Mouse (Mus musculus) CH12.LX (cell line): ENCODE data around the gene Sgsh. TPM values are rescaled to one million over a fixed set of nuclear protein-coding genes. Genes with fewer than 3 reads are reported as not detected.
A peak's percentile ranks its signal among the peaks of the same experiment; 100 is the strongest.

Experiments
- DNase-seq: peaks from one replicate; pipeline ENCODE4 v3.0.0-alpha.2; 2013; ENCODE audit errors: extremely low read depth
- H3K27ac ChIP-seq: 2 replicates; pipeline ENCODE4 v1.5.1; 2012; ENCODE audit warnings: low read depth, mild to moderate bottlenecking, control low read depth, moderate library complexity; ENCODE audit not compliant: insufficient read depth
- H3K27me3 ChIP-seq: replicated peaks from 2 replicates; pipeline ENCODE3; 2012; ENCODE audit warnings: inconsistent platforms
- H3K36me3 ChIP-seq, 2 experiments: replicated peaks in 1 of 2; 2 replicates each; pipeline versions ENCODE3 to v1.6.1; 2012; ENCODE audit warnings: inconsistent platforms in 1 of 2, low read length in 1 of 2, mild to moderate bottlenecking in 1 of 2, mixed read lengths in 1 of 2, moderate library complexity in 1 of 2; ENCODE audit not compliant: control insufficient read depth in 1 of 2, insufficient read depth in 1 of 2
- H3K4me1 ChIP-seq, 2 experiments: 2 replicates each; pipeline ENCODE4 v1.6.1; 2012; ENCODE audit warnings: inconsistent platforms in 1 of 2, moderate library complexity in 1 of 2; ENCODE audit not compliant: insufficient read depth in 2 of 2, control insufficient read depth in 1 of 2
- H3K4me2 ChIP-seq: 2 replicates; pipeline ENCODE4 v1.6.1; 2012; ENCODE audit warnings: low read depth, mild to moderate bottlenecking, control low read depth; ENCODE audit not compliant: poor library complexity, insufficient read depth, severe bottlenecking
- H3K4me3 ChIP-seq, 3 experiments: fragments of 150-350 bp in 1 of 3; sonication (generic) in 1 of 3; replicated peaks in 1 of 3; 2 replicates each; pipeline versions ENCODE3 to v1.5.1; 2011 to 2012; ENCODE audit warnings: low read depth in 2 of 3, low read length in 2 of 3, mild to moderate bottlenecking in 2 of 3, moderate library complexity in 2 of 3, control low read depth in 1 of 3, improper control_type of control experiment in 1 of 3, inconsistent platforms in 1 of 3, mixed read lengths in 1 of 3; ENCODE audit not compliant: poor library complexity in 1 of 3
- H3K79me2 ChIP-seq: replicated peaks from 2 replicates; pipeline ENCODE4 v1.6.1; 2012; ENCODE audit warnings: mild to moderate bottlenecking, moderate library complexity; ENCODE audit not compliant: control insufficient read depth, poor library complexity, insufficient read depth, severe bottlenecking; ENCODE audit errors: extremely low read depth
- H3K9ac ChIP-seq: 2 replicates; pipeline ENCODE4 v1.6.1; 2012; ENCODE audit warnings: low read depth, mild to moderate bottlenecking, control low read depth, moderate library complexity; ENCODE audit not compliant: insufficient read depth
- H3K9me3 ChIP-seq: replicated peaks from 2 replicates; pipeline ENCODE3; 2012; ENCODE audit warnings: low read length, inconsistent platforms, mixed read lengths
- BHLHE40 ChIP-seq: IDR thresholded peaks from 2 replicates; pipeline ENCODE4 v1.6.1; 2011; ENCODE audit warnings: mild to moderate bottlenecking, low read depth, low read length, improper control_type of control experiment
- CHD1 ChIP-seq: IDR thresholded peaks from 2 replicates; pipeline ENCODE4 v1.6.1; 2012; ENCODE audit warnings: low read depth, low read length, improper control_type of control experiment, inconsistent platforms
- CTCF ChIP-seq, 2 experiments: IDR thresholded peaks in 1 of 2; conservative IDR thresholded peaks in 1 of 2; 2 replicates each; pipeline ENCODE4 v1.5.1; 2011 to 2012; ENCODE audit warnings: low read depth in 2 of 2, low read length in 2 of 2, improper control_type of control experiment in 1 of 2, inconsistent platforms in 1 of 2, mild to moderate bottlenecking in 1 of 2, moderate library complexity in 1 of 2
- E2F4 ChIP-seq: IDR thresholded peaks from 2 replicates; pipeline ENCODE4 v1.6.1; 2011; ENCODE audit warnings: low read depth, low read length, improper control_type of control experiment; ENCODE audit not compliant: insufficient replicate concordance
- ELF1 ChIP-seq: IDR thresholded peaks from 2 replicates; pipeline ENCODE4 v1.6.1; 2014; ENCODE audit warnings: low read depth, mild to moderate bottlenecking, inconsistent platforms, low read length, improper control_type of control experiment
- GABPA ChIP-seq: IDR thresholded peaks from 2 replicates; pipeline ENCODE4 v1.6.1; 2012; ENCODE audit warnings: low read depth, low read length, improper control_type of control experiment, inconsistent platforms; ENCODE audit not compliant: insufficient replicate concordance
- HCFC1 ChIP-seq: IDR thresholded peaks from 2 replicates; pipeline ENCODE4 v1.6.1; 2012; ENCODE audit warnings: low read depth, mild to moderate bottlenecking, inconsistent platforms, low read length, improper control_type of control experiment
- IRF4 ChIP-seq: IDR thresholded peaks from 2 replicates; pipeline ENCODE4 v1.6.1; 2014; ENCODE audit warnings: low read depth, mild to moderate bottlenecking, inconsistent platforms, low read length, improper control_type of control experiment
- JUND ChIP-seq: conservative IDR thresholded peaks from 2 replicates; pipeline ENCODE4 v1.6.1; 2011; ENCODE audit warnings: low read depth, low read length, improper control_type of control experiment
- MAFK ChIP-seq: IDR thresholded peaks from 2 replicates; pipeline ENCODE4 v1.6.1; 2011; ENCODE audit warnings: low read length, improper control_type of control experiment; ENCODE audit not compliant: insufficient replicate concordance
- MAX ChIP-seq: IDR thresholded peaks from 2 replicates; pipeline ENCODE4 v1.6.1; 2011; ENCODE audit warnings: low read length, improper control_type of control experiment
- NRF1 ChIP-seq: IDR thresholded peaks from 2 replicates; pipeline ENCODE4 v1.6.1; 2014; ENCODE audit warnings: low read depth, mild to moderate bottlenecking, inconsistent platforms, low read length, improper control_type of control experiment, moderate library complexity
- PAX5 ChIP-seq: IDR thresholded peaks from 2 replicates; pipeline ENCODE4 v1.6.1; 2012; ENCODE audit warnings: low read length, inconsistent platforms, mixed read lengths
- POLR2A ChIP-seq: IDR thresholded peaks from 2 replicates; pipeline ENCODE4 v1.6.1; 2011; ENCODE audit warnings: low read depth, mild to moderate bottlenecking, improper control_type of control experiment, low read length
- POLR2AphosphoS2 ChIP-seq: IDR thresholded peaks from 2 replicates; pipeline ENCODE4 v1.6.1; 2011; ENCODE audit warnings: low read depth, low read length, improper control_type of control experiment
- RAD21 ChIP-seq: IDR thresholded peaks from 2 replicates; pipeline ENCODE4 v1.6.1; 2011; ENCODE audit warnings: low read depth, mild to moderate bottlenecking, low read length, improper control_type of control experiment, moderate library complexity
- RCOR1 ChIP-seq: conservative IDR thresholded peaks from 2 replicates; pipeline ENCODE4 v1.6.1; 2012; ENCODE audit warnings: low read depth, mild to moderate bottlenecking, inconsistent platforms, low read length, improper control_type of control experiment
- SIN3A ChIP-seq: IDR thresholded peaks from 2 replicates; pipeline ENCODE4 v1.6.1; 2012; ENCODE audit warnings: low read length, improper control_type of control experiment, inconsistent platforms
- SMC3 ChIP-seq: IDR thresholded peaks from 2 replicates; pipeline ENCODE4 v1.6.1; 2011; ENCODE audit warnings: low read depth, low read length, improper control_type of control experiment
- TBP ChIP-seq: conservative IDR thresholded peaks from 2 replicates; pipeline ENCODE4 v1.6.1; 2011; ENCODE audit warnings: low read depth, low read length, improper control_type of control experiment
- TCF12 ChIP-seq: IDR thresholded peaks from 2 replicates; pipeline ENCODE4 v1.6.1; 2014; ENCODE audit warnings: low read depth, mild to moderate bottlenecking, inconsistent platforms, low read length, improper control_type of control experiment
- UBTF ChIP-seq: IDR thresholded peaks from 2 replicates; pipeline ENCODE4 v1.6.1; 2012; ENCODE audit warnings: low read depth, mild to moderate bottlenecking, inconsistent platforms, low read length, improper control_type of control experiment, moderate library complexity
- USF2 ChIP-seq: conservative IDR thresholded peaks from 2 replicates; pipeline ENCODE4 v1.6.1; 2011; ENCODE audit warnings: low read depth, low read length, improper control_type of control experiment
- ZC3H11A ChIP-seq: IDR thresholded peaks from 2 replicates; pipeline ENCODE4 v1.6.1; 2012; ENCODE audit warnings: low read depth, mild to moderate bottlenecking, inconsistent platforms, low read length, improper control_type of control experiment
- ZKSCAN1 ChIP-seq: IDR thresholded peaks from 2 replicates; pipeline ENCODE4 v1.6.1; 2012; ENCODE audit warnings: low read depth, inconsistent platforms, low read length, improper control_type of control experiment, borderline replicate concordance
- ZMIZ1 ChIP-seq: IDR thresholded peaks from 2 replicates; pipeline ENCODE4 v1.6.1; 2012; ENCODE audit warnings: low read depth, mild to moderate bottlenecking, inconsistent platforms, low read length, improper control_type of control experiment
- ZNF384 ChIP-seq: IDR thresholded peaks from 2 replicates; pipeline ENCODE4 v1.6.1; 2012; ENCODE audit warnings: low read depth, low read length, improper control_type of control experiment, inconsistent platforms
- dilution Hi-C: fragments of 300-500 bp; cut with MboI; formaldehyde crosslinking; loops from 2 replicates; pipeline ENCODE4 v1.14.3; 2020; ENCODE audit warnings: low sequenced_read_pairs; ENCODE audit not compliant: extremely low pct_unique_long_range_greater_than_20kb, extremely low pct_ligation_motif_present
- in situ Hi-C: fragments of 300-500 bp; cut with MboI; formaldehyde crosslinking; loops from 3 replicates; pipeline ENCODE4 v1.14.3; 2019; ENCODE audit warnings: low sequenced_read_pairs, low pct_ligation_motif_present, low pct_unique_long_range_greater_than_20kb, mixed read lengths
- polyA plus RNA-seq: library from polyadenylated mRNA; unstranded; fragments of >175 nt; gene quantifications from 2 replicates; pipeline ENCODE4 v1.2.1, GENCODE M21; 2012; ENCODE audit warnings: low read depth; ENCODE audit not compliant: insufficient read length
- total RNA-seq, 2 experiments: library from RNA; depleted of rRNA; stranded (reverse); fragments of 300-350 nt in 1 of 2; fragments of >200 nt in 1 of 2; gene quantifications; 2 replicates each; pipeline ENCODE4 v1.2.3; 2012 to 2014

The Sgsh gene
- total and polyA plus RNA-seq, 3 experiments, result 3.2 to 12.2 (median 10.6) TPM

GRCm38 (mm10) chr11:119391386-119392000 lies 36.2 kb upstream of the Sgsh start:
- H3K9ac ChIP-seq, result peak overlapping the region; percentile 90
- no peak for DNase-seq
- H3K79me2 ChIP-seq, result no peaks in the 10 kb centered on the region
- H3K27ac ChIP-seq, result peak overlapping the region; percentile 28; the same call in 1 of the 2 replicates
- peaks cover 71% of the 10 kb centered on the region for H3K27me3 ChIP-seq
- TF ChIP-seq RCOR1 (no peak), E2F4 (no peak), GABPA (no peak), BHLHE40 (no peak), PAX5 (no peak), IRF4 (no peak), NRF1 (no peak), HCFC1 (no peak), CTCF (conservative IDR thresholded peaks at IDR 0.05 in 1 of 2, IDR thresholded peaks at IDR 0.05 in 1 of 2; ENCODE audit: low read depth in 2 of 2, low read length in 2 of 2) (no peak), ZNF384 (no peak), JUND (no peak)
- TF ChIP-seq, all 38 proteins: peak for 0
- Histone ChIP-seq H3K4me3 (peak overlapping the region; percentile 9 to 77 (median 22)), H3K4me1 (peaks cover 18 to 36% of the 10 kb centered on the region in 2 experiments), H3K9me3 (no peaks in the 10 kb centered on the region), H3K4me2 (peak overlapping the region; percentile 39), H3K36me3 (peaks cover 7 to 13% of the 10 kb centered on the region in 2 experiments)
- in situ Hi-C loops, result no loop called here
- dilution Hi-C loops, result no loop called here

- Histone ChIP-seq H3K27ac (peak overlapping the region; percentile 82), H3K9ac (peak overlapping the region; percentile 90), H3K4me2 (peak overlapping the region; percentile 39), H3K4me3 (peak overlapping the region; percentile 67 to 85 (median 77)), H3K79me2 (no peaks in the 10 kb centered on the region), H3K27me3 (peaks cover 70% of the 10 kb centered on the region), H3K4me1 (peaks cover 18 to 36% of the 10 kb centered on the region in 2 experiments), H3K36me3 (peaks cover 0 to 5% of the 10 kb centered on the region in 2 experiments), H3K9me3 (no peaks in the 10 kb centered on the region)
- in situ Hi-C loops, result no loop called here
- dilution Hi-C loops, result no loop called here
- no peak for DNase-seq
- TF ChIP-seq ZNF384 (no peak), ELF1 (peak; percentile 48; the same call in 1 of the 2 replicates), PAX5 (no peak), ZMIZ1 (peak; percentile 14; the same call in 1 of the 2 replicates), CTCF (conservative IDR thresholded peaks at IDR 0.05 in 1 of 2, IDR thresholded peaks at IDR 0.05 in 1 of 2; ENCODE audit: low read depth in 2 of 2, low read length in 2 of 2) (peak in 1 of 2 experiments; percentile 30; a peak in 2 of 4 replicates), NRF1 (no peak), USF2 (no peak), HCFC1 (peak; percentile 9), POLR2A (peak; percentile 38), ZC3H11A (no peak), MAX (no peak), CHD1 (peak; percentile 73; the same call in 1 of the 2 replicates), UBTF (no peak), SIN3A (peak; percentile 41; the same call in 1 of the 2 replicates), E2F4 (no peak), IRF4 (peak; percentile 89), TBP (0 out of 2 replicates have a peak, but pooled peaks have one; percentile 38), SMC3 (peak; percentile 21; the same call in 1 of the 2 replicates), POLR2AphosphoS2 (no peak), MAFK (no peak), RAD21 (no peak; the same call in 1 of the 2 replicates), TCF12 (0 out of 2 replicates have a peak, but pooled peaks have one; percentile 21), ZKSCAN1 (no peak), GABPA (no peak), BHLHE40 (no peak)
Observed at GRCm38 (mm10) chr11:119390271-119391231, 35.2 kb upstream of the Sgsh start.
